Mouse (Mus musculus) kidney, adult 2 months (tissue): ENCODE measurements around the gene Zfp790. TPM values are rescaled to one million over a fixed set of nuclear protein-coding genes. Genes with fewer than 3 reads are reported as not detected.
A peak's percentile ranks its signal among the peaks of the same experiment; 100 is the strongest.

Experiments used
- DNase-seq: peaks from one replicate; pipeline ENCODE4 v3.0.0; 2021
- H3K27ac ChIP-seq: fragments of 200-500 bp; 2 replicates; pipeline ENCODE4 v1.5.1; 2012; ENCODE audit warnings: low read depth, low read length, control low read depth, inconsistent platforms; ENCODE audit not compliant: insufficient read depth
- H3K27me3 ChIP-seq: fragments of 200-500 bp; replicated peaks from 2 replicates; pipeline ENCODE4 v1.6.1; 2012; ENCODE audit warnings: mild to moderate bottlenecking, moderate library complexity, low read length, inconsistent platforms; ENCODE audit not compliant: control insufficient read depth, insufficient read depth
- H3K36me3 ChIP-seq: fragments of 200-500 bp; 2 replicates; pipeline ENCODE4 v1.6.1; 2012; ENCODE audit warnings: mild to moderate bottlenecking, moderate library complexity, low read length, inconsistent platforms; ENCODE audit not compliant: control insufficient read depth, insufficient read depth
- H3K4me1 ChIP-seq: fragments of 200-500 bp; 2 replicates; pipeline ENCODE4 v1.6.1; 2011; ENCODE audit warnings: low read length; ENCODE audit not compliant: control insufficient read depth, insufficient read depth
- H3K4me3 ChIP-seq: fragments of 200-500 bp; 2 replicates; pipeline ENCODE4 v1.5.1; 2011; ENCODE audit warnings: mild to moderate bottlenecking, low read depth, low read length, control low read depth; ENCODE audit not compliant: insufficient read depth
- CTCF ChIP-seq: fragments of 200-500 bp; conservative IDR thresholded peaks from 2 replicates; pipeline ENCODE4 v1.5.1; 2011; ENCODE audit warnings: low read depth, mild to moderate bottlenecking, control low read depth, low read length, moderate library complexity, mixed read lengths; ENCODE audit not compliant: insufficient read depth, insufficient read length
- POLR2A ChIP-seq: fragments of 200-500 bp; IDR thresholded peaks from one replicate; pipeline ENCODE4 v1.6.1; 2011; ENCODE audit warnings: low read depth, low read length, control low read depth
- WGBS: fragments of 180-500 bp; shearing (Covaris S2); methylation state at CpG from one replicate; pipeline ENCODE4 v1.1.7; 2018; 5-methylcytosine and 5-hydroxymethylcytosine counted together
- polyA plus RNA-seq: library from polyadenylated mRNA; depleted of rRNA; stranded (reverse); fragments of >200 nt; gene quantifications from 2 replicates; pipeline ENCODE4 v1.2.3, GENCODE M21; 2012

Gene Zfp790
- polyA plus RNA-seq, 1 experiment: 3.3 TPM

- DNase-seq: no peak
- TF ChIP-seq CTCF: no peak
- TF ChIP-seq POLR2A: no peak
- H3K27ac ChIP-seq: no peak overlapping the region
- peaks cover 13% of the 10 kb centered on the region for H3K36me3 ChIP-seq
- no peaks in the 10 kb centered on the region for H3K27me3 ChIP-seq
- H3K4me3 ChIP-seq: no peak overlapping the region
- WGBS: 96% methylated on average over 19 of the region's 19 CpGs
- H3K4me1 ChIP-seq: peaks cover 10% of the 10 kb centered on the region; the same call in 1 of the 2 replicates
Observed at GRCm38 (mm10) chr7:29776568-29776967, 39.3 kb upstream of the Zfp790 start.

DNA sequence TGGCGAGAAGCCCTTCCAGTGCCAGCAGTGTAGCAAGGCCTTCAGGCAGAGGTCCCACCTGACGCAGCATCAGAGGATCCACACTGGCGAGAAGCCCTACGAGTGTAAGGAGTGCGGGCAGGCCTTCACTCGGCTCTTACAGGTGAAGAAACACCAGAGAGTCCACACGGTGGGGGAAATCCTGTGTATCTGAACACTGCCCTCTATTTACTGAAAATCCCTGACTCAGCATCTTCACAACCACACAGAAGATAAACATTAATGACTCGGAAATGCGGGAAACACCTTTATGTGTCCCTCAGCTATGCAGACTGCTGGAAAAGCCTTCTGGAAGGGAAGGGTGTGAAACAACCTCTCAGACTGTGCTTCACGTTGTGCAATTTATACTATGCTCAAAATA lies 38.5 kb upstream of the Zfp790 start:
- no peak for DNase-seq
- Histone ChIP-seq H3K36me3 (peaks cover 13% of the 10 kb centered on the region), H3K27me3 (no peaks in the 10 kb centered on the region), H3K4me3 (no peak overlapping the region), H3K4me1 (peaks cover 10% of the 10 kb centered on the region; the same call in 1 of the 2 replicates), H3K27ac (no peak overlapping the region)
- WGBS: 82% methylated on average over 10 of the region's 10 CpGs
- TF ChIP-seq CTCF (no peak), POLR2A (no peak)

DNA sequence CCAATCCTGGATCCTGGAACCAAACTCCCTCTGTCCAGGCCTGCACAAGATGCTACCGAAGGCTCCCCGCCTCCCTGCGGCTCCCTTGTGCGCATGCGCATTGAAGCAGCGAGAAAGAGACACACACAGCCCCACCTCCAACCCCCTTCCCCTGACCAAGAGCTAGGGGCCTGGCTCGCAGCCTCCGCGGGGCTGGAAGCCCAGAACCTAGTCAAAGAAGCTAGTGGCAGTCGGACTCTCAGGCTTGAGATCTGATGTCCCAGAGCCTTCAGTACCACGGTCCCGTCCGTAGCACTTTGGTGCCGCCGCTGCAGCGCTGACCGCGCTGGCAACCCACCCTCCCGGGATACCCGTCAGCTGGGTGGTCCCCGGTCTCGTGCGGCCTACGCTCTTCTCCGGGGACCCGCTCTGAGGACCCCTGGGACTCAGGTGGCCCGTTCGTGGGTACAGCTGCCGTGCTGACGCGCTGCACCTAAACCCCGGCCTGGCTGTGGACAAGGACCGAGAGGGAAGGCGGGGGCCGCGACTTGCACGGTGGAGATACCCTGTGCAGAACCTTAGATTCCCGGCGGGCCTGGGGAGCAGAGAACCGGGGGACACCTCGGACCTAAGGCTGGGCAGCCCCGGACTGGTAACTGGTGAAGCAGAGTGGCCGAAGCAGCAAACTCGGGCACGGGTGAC lies 31.9 kb upstream of the Zfp790 start, which contains the start of gene Zfp30:
Gene Zfp30, plus strand, starts transcription at position 128 of the 681 bp plus-strand sequence.
- peak within 1 kb of the TSS; percentile 76 for H3K4me3 ChIP-seq
- H3K4me1 ChIP-seq: peaks cover 5% of the 10 kb centered on the region; the same call in 1 of the 2 replicates
- WGBS: 1% methylated on average over 45 of the region's 45 CpGs
- TF ChIP-seq CTCF (no peak), POLR2A (peak; percentile 45)
- no peaks in the 10 kb centered on the region for H3K27me3 ChIP-seq
- no peaks in the 10 kb centered on the region for H3K36me3 ChIP-seq
- DNase-seq: peak; percentile 90
- peak within 1 kb of the TSS; percentile 81 for H3K27ac ChIP-seq

GRCm38 (mm10) chr7:29785023-29785422 lies 30.9 kb upstream of the Zfp790 start:
- WGBS: 51% methylated on average over 8 of the region's 8 CpGs
- TF ChIP-seq CTCF: no peak
- no peak for TF ChIP-seq POLR2A
- no peak overlapping the region for H3K27ac ChIP-seq
- peaks cover under 1% of the 10 kb centered on the region for H3K36me3 ChIP-seq
- DNase-seq: no peak
- peak overlapping the region; percentile 41 for H3K4me3 ChIP-seq
- peaks cover 5% of the 10 kb centered on the region; the same call in 1 of the 2 replicates for H3K4me1 ChIP-seq
- no peaks in the 10 kb centered on the region for H3K27me3 ChIP-seq

GRCm38 (mm10) chr7:29785888-29786287 lies 30.0 kb upstream of the Zfp790 start:
- DNase-seq: no peak
- Histone ChIP-seq H3K4me1 (peaks cover 5% of the 10 kb centered on the region; the same call in 1 of the 2 replicates), H3K27me3 (no peaks in the 10 kb centered on the region), H3K4me3 (peak overlapping the region; percentile 41), H3K27ac (no peak overlapping the region), H3K36me3 (peaks cover 1% of the 10 kb centered on the region)
- 67% methylated on average over 5 of the region's 5 CpGs for WGBS
- no peak for TF ChIP-seq CTCF
- no peak for TF ChIP-seq POLR2A

DNA sequence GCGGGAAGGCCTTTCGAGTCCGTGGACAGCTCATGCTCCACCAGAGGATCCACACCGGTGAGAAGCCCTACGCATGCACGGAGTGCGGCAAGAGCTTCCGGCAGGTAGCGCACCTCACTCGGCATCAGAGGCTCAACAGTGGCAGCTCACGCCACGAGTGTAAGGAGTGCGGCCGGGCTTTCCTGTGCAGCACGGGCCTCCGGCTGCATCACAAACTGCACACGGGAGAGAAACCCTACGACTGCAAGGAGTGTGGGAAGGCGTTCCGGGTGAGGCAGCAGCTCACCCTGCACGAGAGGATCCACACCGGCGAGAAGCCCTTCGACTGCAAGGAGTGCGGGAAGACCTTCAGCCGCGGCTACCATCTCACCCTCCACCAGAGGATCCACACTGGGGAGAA lies 23.0 kb upstream of the Zfp790 start:
- DNase-seq: no peak
- peaks cover 6% of the 10 kb centered on the region for H3K36me3 ChIP-seq
- 65% methylated on average over 27 of the region's 27 CpGs for WGBS
- no peak for TF ChIP-seq CTCF
- TF ChIP-seq POLR2A: no peak
- no peak overlapping the region for H3K4me3 ChIP-seq
- no peak overlapping the region for H3K27ac ChIP-seq
- H3K27me3 ChIP-seq: no peaks in the 10 kb centered on the region
- H3K4me1 ChIP-seq: no peaks in the 10 kb centered on the region

GRCm38 (mm10) chr7:29807046-29807445 lies 8.9 kb upstream of the Zfp790 start:
- Histone ChIP-seq H3K27ac (no peak overlapping the region), H3K4me1 (no peaks in the 10 kb centered on the region), H3K27me3 (no peaks in the 10 kb centered on the region), H3K36me3 (no peaks in the 10 kb centered on the region), H3K4me3 (no peak overlapping the region)
- 77% methylated on average over 5 of the region's 5 CpGs for WGBS
- DNase-seq: no peak
- TF ChIP-seq POLR2A (no peak), CTCF (no peak)
